Mouse (Mus musculus) forebrain, embryonic 13.5 days (tissue): ENCODE data around the gene Caskin1. TPM values are rescaled to one million over a fixed set of nuclear protein-coding genes. Genes with fewer than 3 reads are reported as not detected.

Source experiments
- ATAC-seq: fragments of 200-750 bp; cut with Nextera tagmentation; 2 replicates; pipeline ENCODE4 v1.8.0; 2017
- H3K27ac ChIP-seq: fragments of 300-500 bp; sonication (generic); 2 replicates; pipeline ENCODE4 v1.5.1; 2015; ENCODE audit warnings: inconsistent platforms, mild to moderate bottlenecking, moderate library complexity
- H3K27me3 ChIP-seq: fragments of 300-500 bp; sonication (generic); 2 replicates; pipeline ENCODE4 v1.6.1; 2015; ENCODE audit warnings: mild to moderate bottlenecking, inconsistent platforms
- H3K36me3 ChIP-seq: fragments of 300-500 bp; sonication (generic); 2 replicates; pipeline ENCODE4 v1.6.1; 2015; ENCODE audit warnings: mild to moderate bottlenecking, inconsistent platforms; ENCODE audit not compliant: poor library complexity, severe bottlenecking
- H3K4me1 ChIP-seq: fragments of 300-500 bp; sonication (generic); 2 replicates; pipeline ENCODE4 v1.6.1; 2015; ENCODE audit warnings: inconsistent platforms
- H3K4me2 ChIP-seq: fragments of 300-500 bp; sonication (generic); 2 replicates; pipeline ENCODE4 v1.6.1; 2015; ENCODE audit warnings: inconsistent platforms, mild to moderate bottlenecking, moderate library complexity
- H3K4me3 ChIP-seq: fragments of 300-500 bp; sonication (generic); 2 replicates; pipeline ENCODE4 v1.5.1; 2015; ENCODE audit warnings: mild to moderate bottlenecking, inconsistent platforms
- H3K9ac ChIP-seq: fragments of 300-500 bp; sonication (generic); 2 replicates; pipeline ENCODE4 v1.6.1; 2015; ENCODE audit warnings: mild to moderate bottlenecking, inconsistent platforms
- H3K9me3 ChIP-seq: fragments of 300-500 bp; sonication (generic); replicated peaks from 2 replicates; pipeline ENCODE4 v1.6.1; 2016; ENCODE audit warnings: inconsistent platforms
- WGBS: fragments of 180-500 bp; shearing (Covaris S2); methylation state at CpG from one replicate; pipeline ENCODE4 v1.1.7; 2015; 5-methylcytosine and 5-hydroxymethylcytosine counted together
- polyA plus RNA-seq: library from polyadenylated mRNA; unstranded; fragments of >200 nt; fragmentation: Nextera tagmentation; extraction: Ambion mirVana; gene quantifications from 2 replicates; pipeline ENCODE4 v1.2.1, GENCODE M21; 2015

Gene Caskin1
- polyA plus RNA-seq, 1 experiment from 2014 or later = 15.0 TPM

- Histone ChIP-seq H3K27ac (peak overlapping the region; percentile 85; the same call in 1 of the 2 replicates), H3K9me3 (no peaks in the 10 kb centered on the region), H3K36me3 (peaks cover 22% of the 10 kb centered on the region), H3K27me3 (no peaks in the 10 kb centered on the region), H3K4me1 (peaks cover 79% of the 10 kb centered on the region), H3K9ac (peak overlapping the region; percentile 85), H3K4me3 (peak overlapping the region; percentile 87), H3K4me2 (peak overlapping the region; percentile 82)
- no peak for ATAC-seq
- WGBS = under 1% methylated on average over 4 of the region's 4 CpGs
These were observed 40.6 kb downstream of the Caskin1 start for GRCm38 (mm10) chr17:24529007-24529451.

GRCm38 (mm10) chr17:24529883-24530282 is 41.5 kb downstream of the Caskin1 start:
- no peak overlapping the region for H3K27ac ChIP-seq
- H3K27me3 ChIP-seq = no peaks in the 10 kb centered on the region
- H3K4me2 ChIP-seq = peak overlapping the region; percentile 82
- peak overlapping the region; percentile 87 for H3K4me3 ChIP-seq
- peaks cover 22% of the 10 kb centered on the region for H3K36me3 ChIP-seq
- H3K9me3 ChIP-seq = no peaks in the 10 kb centered on the region
- peak overlapping the region; percentile 85 for H3K9ac ChIP-seq
- no peak for ATAC-seq
- 34% methylated on average over 5 of the region's 5 CpGs for WGBS
- H3K4me1 ChIP-seq = peaks cover 76% of the 10 kb centered on the region

GRCm38 (mm10) chr17:24530361-24531050 is 42.1 kb downstream of the Caskin1 start:
- Histone ChIP-seq H3K36me3 (peaks cover 17% of the 10 kb centered on the region), H3K4me2 (peak overlapping the region; percentile 82), H3K27me3 (no peaks in the 10 kb centered on the region), H3K27ac (no peak overlapping the region), H3K9ac (peak overlapping the region; percentile 85), H3K9me3 (no peaks in the 10 kb centered on the region), H3K4me1 (peaks cover 70% of the 10 kb centered on the region), H3K4me3 (peak overlapping the region; percentile 87; the same call in 1 of the 2 replicates)
- 25% methylated on average over 8 of the region's 8 CpGs for WGBS
- ATAC-seq = no peak

GRCm38 (mm10) chr17:24531064-24531463 is 42.7 kb downstream of the Caskin1 start:
- WGBS = 69% methylated on average over 3 of the region's 3 CpGs
- Histone ChIP-seq H3K4me3 (no peak overlapping the region), H3K36me3 (peaks cover 15% of the 10 kb centered on the region), H3K27ac (no peak overlapping the region; the same call in 1 of the 2 replicates), H3K9me3 (no peaks in the 10 kb centered on the region), H3K4me2 (peak overlapping the region; percentile 82; the same call in 1 of the 2 replicates), H3K9ac (peak overlapping the region; percentile 85), H3K4me1 (peaks cover 64% of the 10 kb centered on the region), H3K27me3 (no peaks in the 10 kb centered on the region)
- no peak for ATAC-seq

- WGBS = 79% methylated on average over 7 of the region's 7 CpGs
- Histone ChIP-seq H3K27ac (no peak overlapping the region), H3K9me3 (no peaks in the 10 kb centered on the region), H3K27me3 (no peaks in the 10 kb centered on the region), H3K9ac (peak overlapping the region; percentile 57; the same call in 1 of the 2 replicates), H3K4me2 (0 out of 2 replicates have a peak overlapping the region, but pooled peaks have one; percentile 68), H3K36me3 (peaks cover 15% of the 10 kb centered on the region), H3K4me1 (peaks cover 55% of the 10 kb centered on the region), H3K4me3 (no peak overlapping the region)
- ATAC-seq = no peak
These were observed 43.6 kb downstream of the Caskin1 start for GRCm38 (mm10) chr17:24532045-24532444.

GRCm38 (mm10) chr17:24533099-24533992 is 44.9 kb downstream of the Caskin1 start:
- H3K4me1 ChIP-seq = peaks cover 63% of the 10 kb centered on the region
- WGBS = 7% methylated on average over 49 of the region's 53 CpGs
- H3K36me3 ChIP-seq = peaks cover 15% of the 10 kb centered on the region
- ATAC-seq = peak; percentile 54; the same call in 1 of the 2 replicates
- H3K27ac ChIP-seq = peak overlapping the region; percentile 21
- peak overlapping the region; percentile 57 for H3K9ac ChIP-seq
- peak overlapping the region; percentile 32 for H3K4me3 ChIP-seq
- H3K27me3 ChIP-seq = no peaks in the 10 kb centered on the region
- no peaks in the 10 kb centered on the region for H3K9me3 ChIP-seq
- peak overlapping the region; percentile 68 for H3K4me2 ChIP-seq

- 89% methylated on average over 8 of the region's 8 CpGs for WGBS
- H3K4me3 ChIP-seq = peak within 1 kb of the TSS; percentile 32
- peak within 1 kb of the TSS; percentile 21 for H3K27ac ChIP-seq
- ATAC-seq = no peak
- H3K4me2 ChIP-seq = peak within 1 kb of the TSS; percentile 68
- H3K36me3 ChIP-seq = peaks cover 15% of the 10 kb centered on the region
- peaks cover 56% of the 10 kb centered on the region for H3K4me1 ChIP-seq
- H3K9ac ChIP-seq = peak within 1 kb of the TSS; percentile 57
- no peaks in the 10 kb centered on the region for H3K27me3 ChIP-seq
- no peaks in the 10 kb centered on the region for H3K9me3 ChIP-seq
These were observed 45.8 kb downstream of the Caskin1 start, which contains the start of gene Rab26 for GRCm38 (mm10) chr17:24534160-24534718. Gene Rab26, minus strand, starts transcription at chr17:24534210.

GRCm38 (mm10) chr17:24535300-24535699 is 46.9 kb downstream of the Caskin1 start:
- H3K4me2 ChIP-seq = no peak overlapping the region
- H3K4me3 ChIP-seq = no peak overlapping the region
- WGBS = 75% methylated on average over 5 of the region's 5 CpGs
- 0 out of 2 replicates have a peak, but pooled peaks cover 8% of the 10 kb centered on the region for H3K36me3 ChIP-seq
- no peak overlapping the region for H3K27ac ChIP-seq
- H3K9ac ChIP-seq = 0 out of 2 replicates have a peak overlapping the region, but pooled peaks have one; percentile 4
- no peaks in the 10 kb centered on the region for H3K9me3 ChIP-seq
- H3K4me1 ChIP-seq = peaks cover 45% of the 10 kb centered on the region
- H3K27me3 ChIP-seq = no peaks in the 10 kb centered on the region
- no peak for ATAC-seq

- H3K27ac ChIP-seq = peak overlapping the region; percentile 37; the same call in 1 of the 2 replicates
- no peak for ATAC-seq
- WGBS = 21% methylated on average over 3 of the region's 3 CpGs
- no peak overlapping the region; the same call in 1 of the 2 replicates for H3K4me2 ChIP-seq
- no peak overlapping the region for H3K4me3 ChIP-seq
- no peaks in the 10 kb centered on the region for H3K36me3 ChIP-seq
- no peaks in the 10 kb centered on the region for H3K27me3 ChIP-seq
- H3K4me1 ChIP-seq = peaks cover 23% of the 10 kb centered on the region
- H3K9ac ChIP-seq = no peak overlapping the region
- no peaks in the 10 kb centered on the region for H3K9me3 ChIP-seq
These were observed 49.1 kb downstream of the Caskin1 start for GRCm38 (mm10) chr17:24537536-24537935.

- H3K27me3 ChIP-seq = no peaks in the 10 kb centered on the region
- H3K9ac ChIP-seq = no peak overlapping the region
- H3K36me3 ChIP-seq = no peaks in the 10 kb centered on the region
- no peak overlapping the region for H3K27ac ChIP-seq
- 0 out of 2 replicates have a peak, but pooled peaks have one; percentile 38 for ATAC-seq
- H3K9me3 ChIP-seq = no peaks in the 10 kb centered on the region
- H3K4me3 ChIP-seq = no peak overlapping the region
- no peak overlapping the region for H3K4me2 ChIP-seq
- WGBS = 68% methylated on average over 8 of the region's 8 CpGs
- peaks cover 10% of the 10 kb centered on the region for H3K4me1 ChIP-seq
These were observed 50.5 kb downstream of the Caskin1 start for GRCm38 (mm10) chr17:24538950-24539349.

- Histone ChIP-seq H3K4me1 (peaks cover 14% of the 10 kb centered on the region), H3K36me3 (no peaks in the 10 kb centered on the region), H3K4me2 (no peak overlapping the region), H3K27me3 (0 out of 2 replicates have a peak, but pooled peaks cover 3% of the 10 kb centered on the region), H3K4me3 (no peak overlapping the region), H3K27ac (no peak overlapping the region), H3K9ac (no peak overlapping the region), H3K9me3 (no peaks in the 10 kb centered on the region)
- 10% methylated on average over 3 of the region's 3 CpGs for WGBS
- ATAC-seq = no peak
These were observed 52.0 kb downstream of the Caskin1 start for GRCm38 (mm10) chr17:24540375-24540774.
